Mouse (Mus musculus): ENCODE measurements at regions not wholly inside any gene's neighbourhood (a gene's known extent, or its start where the extent isn't known, plus 50 kb on each side); places are given as distances from the start of the nearest gene placed in this dataset.

- Histone ChIP-seq H3K27ac (ENCODE audit: low read depth, low read length) (no peak overlapping the region), H3K27me3 (ENCODE audit: insufficient read depth, low read length) (no peaks in the 10 kb centered on the region), H3K9me3 (ENCODE audit: low read length) (no peaks in the 10 kb centered on the region), H3K4me2 (ENCODE audit: low read depth, low read length, poor library complexity, severe bottlenecking) (no peak overlapping the region), H3K36me3 (ENCODE audit: insufficient read depth, low read length) (no peaks in the 10 kb centered on the region), H3K4me1 (ENCODE audit: insufficient read depth, low read length) (no peaks in the 10 kb centered on the region), H3K4me3 (ENCODE audit: low read depth, low read length) (no peak overlapping the region), H3K9ac (replicated peaks; ENCODE audit: low read length, poor library complexity, severe bottlenecking) (no peak overlapping the region)
- TF ChIP-seq CTCF (IDR thresholded peaks at IDR 0.05), result no peak
- ATAC-seq (ENCODE audit: low FRiP score) (no peak), DNase-seq (ENCODE audit: low spot score) (no peak)
- 86% methylated on average over 2 of the region's 2 CpGs for WGBS
These were observed 50.2 kb upstream of the Il17a start for GRCm38 (mm10) chr1:20680553-20680952.

MicroRNAs encoded in the stretch of these regions (microRNA counts, 519-probe panel; counts per million panel counts)
- 528 counts per million, percentile 58 among the panel's probes with 10 or more counts for microRNA mmu-miR-206

Small RNA genes in the stretch of these regions (microRNA-seq; reads per million reads assigned to microRNA genes)
- 21.1 reads per million, percentile 29 among the genes with 10 or more reads in this experiment for gene Mir206 (ENCODE audit: borderline number of aligned reads)

Data from midbrain, postnatal 0 days (tissue).